Mouse (Mus musculus) NIH3T3 (cell line): ENCODE data around the gene Hexim1.
A peak's percentile ranks its signal among the peaks of the same experiment; 100 is the strongest.

ENCODE experiments used
- DNase-seq: peaks from one replicate; pipeline ENCODE4 v3.0.0-alpha.2; 2012; ENCODE audit warnings: low read depth

The Hexim1 gene

DNA sequence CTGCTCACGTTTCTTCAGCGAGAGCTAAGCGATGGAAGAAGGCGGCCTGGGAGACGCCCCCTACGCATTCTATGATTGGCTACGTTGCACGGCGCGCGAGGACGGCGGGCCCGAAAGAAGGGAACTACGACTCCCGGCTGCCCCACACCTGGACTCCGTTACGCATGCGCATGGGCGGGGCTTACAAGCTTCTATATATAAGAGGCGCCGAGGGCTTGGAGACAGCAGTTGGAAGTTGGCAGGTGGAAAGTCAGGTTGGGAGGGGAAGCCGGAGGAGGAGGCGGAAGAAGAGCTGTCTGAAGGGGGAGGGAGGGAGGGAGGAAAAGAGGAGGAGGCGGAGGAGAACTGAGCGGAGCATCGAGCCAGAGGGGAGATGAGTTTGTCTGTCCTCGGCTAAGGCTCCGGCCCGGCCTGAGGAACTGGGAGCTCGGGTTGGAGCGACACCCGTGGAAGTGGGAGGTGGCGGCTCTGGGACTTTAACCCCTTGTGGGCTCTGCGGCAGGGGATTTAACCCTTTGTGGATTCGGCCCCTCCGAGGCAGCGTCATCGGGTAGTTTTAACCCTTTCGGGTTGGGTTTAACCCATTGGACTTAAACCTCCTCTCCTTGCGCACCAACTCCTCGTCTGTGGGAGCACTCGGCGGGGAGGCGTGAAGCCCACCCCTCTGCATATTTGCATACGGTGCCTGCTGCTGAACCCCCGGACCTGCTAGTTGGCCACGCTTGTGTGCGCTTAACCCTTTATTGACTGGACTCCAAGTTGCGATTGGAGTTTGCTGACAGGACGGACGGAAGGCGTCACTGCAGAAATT is at the start of gene Hexim1:
Gene Hexim1, plus strand, starts transcription at position 224 of the 811 bp plus-strand sequence.
- DNase-seq, result peak; percentile 100

- no peak for DNase-seq
Observed at GRCm38 (mm10) chr11:103067051-103067361, 49.0 kb upstream of the Hexim1 start.

- DNase-seq, result peak; percentile 48
Observed at GRCm38 (mm10) chr11:103067457-103068001, 48.5 kb upstream of the Hexim1 start.

GRCm38 (mm10) chr11:103068272-103068671 is 47.8 kb upstream of the Hexim1 start:
- DNase-seq, result no peak

DNA sequence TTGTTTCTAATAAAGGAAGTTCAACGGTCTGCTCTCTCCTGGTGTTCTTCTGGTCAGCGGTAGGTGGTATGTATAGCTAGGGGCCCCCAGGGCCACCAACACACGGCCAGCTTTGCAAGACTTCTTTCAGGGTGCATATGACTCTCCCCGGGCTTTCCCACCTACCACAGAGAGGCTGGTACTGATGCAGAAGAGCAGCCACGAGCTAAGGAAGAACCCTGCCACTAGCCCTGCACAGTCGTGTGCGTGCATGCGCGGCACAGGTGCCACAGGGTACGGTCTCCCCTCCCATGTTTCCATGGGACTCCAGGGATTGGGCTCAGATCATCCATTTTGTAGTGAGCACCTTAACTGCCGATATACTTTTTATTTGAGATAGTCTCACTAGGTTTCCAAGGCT is 47.1 kb upstream of the Hexim1 start:
- no peak for DNase-seq

DNA sequence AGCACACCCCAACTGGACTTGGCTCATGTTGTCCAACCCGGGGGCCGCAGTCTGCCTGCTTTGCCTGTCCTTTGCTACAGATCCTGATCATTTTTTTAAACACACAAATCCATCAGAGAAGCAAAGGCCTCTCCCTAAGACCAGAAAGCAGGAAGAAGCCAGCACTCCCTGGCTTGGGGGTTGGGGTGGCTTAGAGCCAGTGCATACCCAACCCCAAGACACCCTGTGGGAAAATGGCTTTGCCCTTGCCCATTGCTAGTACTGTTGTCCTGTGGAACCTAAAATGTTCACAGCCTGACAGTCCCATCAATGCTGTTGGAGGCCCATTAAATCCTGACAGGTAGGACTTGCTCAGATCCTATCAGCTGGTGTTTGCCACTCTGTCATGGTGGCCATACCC is 46.3 kb upstream of the Hexim1 start:
- no peak for DNase-seq

DNA sequence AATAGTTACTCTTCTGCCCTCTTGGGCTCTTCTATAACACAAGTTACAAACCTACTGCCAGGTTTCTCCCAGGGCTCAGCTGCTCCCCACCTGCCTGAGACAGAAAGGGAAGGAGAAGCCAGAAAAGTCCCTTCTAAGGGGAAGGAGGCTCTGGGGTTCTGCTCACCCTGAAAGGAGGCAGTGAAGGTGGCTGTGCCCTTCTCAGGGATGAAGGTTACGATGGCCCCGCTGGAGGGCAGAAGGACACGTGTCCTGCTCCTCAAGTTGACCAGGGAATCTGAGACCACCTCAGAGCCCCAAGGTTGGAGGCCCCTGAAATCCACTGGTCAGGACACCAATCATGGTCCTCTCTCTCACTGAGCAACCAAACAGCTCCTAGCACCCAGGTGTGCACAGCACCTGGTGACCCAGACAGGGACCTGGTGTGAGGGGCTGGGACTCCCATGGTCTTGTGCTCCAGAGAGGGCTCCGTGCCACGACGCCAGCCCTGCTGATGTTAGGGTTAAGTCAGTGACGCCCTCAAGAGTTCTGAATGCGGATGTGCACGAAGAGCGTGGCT is 45.6 kb upstream of the Hexim1 start:
- DNase-seq, result no peak

GRCm38 (mm10) chr11:103073671-103074070 is 42.4 kb upstream of the Hexim1 start:
- DNase-seq, result no peak

DNA sequence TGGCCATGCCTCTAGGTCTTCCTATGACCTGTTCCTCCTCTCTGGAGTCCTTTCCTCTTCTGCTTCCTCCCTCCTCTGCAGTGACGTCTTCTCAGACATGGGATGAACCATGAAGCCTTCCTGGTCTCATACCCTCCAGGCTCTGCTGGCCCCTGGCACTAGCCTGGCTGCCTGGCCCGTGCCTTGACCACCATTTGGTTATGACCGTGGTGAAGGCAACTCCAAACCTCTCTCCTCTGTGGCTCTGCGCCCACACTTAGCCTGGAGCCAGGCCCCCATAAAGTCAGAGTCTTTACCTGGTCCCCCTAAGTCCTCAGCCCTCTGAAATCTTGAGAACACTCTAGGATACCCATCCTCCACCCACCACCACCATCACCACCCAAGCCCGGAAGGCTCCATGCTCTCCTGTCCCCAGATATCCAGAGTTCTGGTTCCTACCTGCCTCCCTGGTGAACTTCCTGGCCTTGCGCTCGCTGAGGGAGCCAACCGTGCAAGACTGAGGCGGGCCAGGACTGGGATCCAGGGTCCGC is 41.8 kb upstream of the Hexim1 start:
- DNase-seq, result no peak

DNA sequence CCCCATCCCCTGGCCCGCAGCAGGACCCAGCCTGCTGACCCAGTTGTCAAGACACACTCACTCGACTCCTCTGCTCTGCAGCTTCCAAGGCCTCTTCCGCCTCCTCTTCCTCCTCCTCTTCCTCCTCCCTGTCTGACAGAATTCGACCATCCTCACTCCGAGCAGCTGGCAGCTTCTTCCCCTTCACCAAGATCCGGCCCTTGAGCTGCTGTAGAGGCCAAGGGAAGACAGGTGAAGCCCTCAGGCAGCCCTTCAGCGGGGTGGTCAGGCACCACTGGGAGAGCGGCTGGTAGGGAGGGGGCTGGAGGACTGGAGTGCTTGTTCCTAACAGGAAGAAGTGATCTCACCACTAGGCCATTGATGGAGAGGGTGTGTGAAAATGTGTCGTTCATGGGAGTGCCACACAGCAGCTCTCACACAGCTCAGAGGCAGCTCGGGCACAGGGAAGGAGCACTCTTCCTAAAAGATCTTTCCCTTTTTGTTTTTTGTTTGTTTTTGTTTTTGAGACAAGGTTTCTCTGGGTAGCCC is 41.2 kb upstream of the Hexim1 start:
- DNase-seq, result no peak

GRCm38 (mm10) chr11:103076010-103076409 is 40.0 kb upstream of the Hexim1 start:
- no peak for DNase-seq

GRCm38 (mm10) chr11:103076581-103076980 is 39.5 kb upstream of the Hexim1 start:
- no peak for DNase-seq

DNA sequence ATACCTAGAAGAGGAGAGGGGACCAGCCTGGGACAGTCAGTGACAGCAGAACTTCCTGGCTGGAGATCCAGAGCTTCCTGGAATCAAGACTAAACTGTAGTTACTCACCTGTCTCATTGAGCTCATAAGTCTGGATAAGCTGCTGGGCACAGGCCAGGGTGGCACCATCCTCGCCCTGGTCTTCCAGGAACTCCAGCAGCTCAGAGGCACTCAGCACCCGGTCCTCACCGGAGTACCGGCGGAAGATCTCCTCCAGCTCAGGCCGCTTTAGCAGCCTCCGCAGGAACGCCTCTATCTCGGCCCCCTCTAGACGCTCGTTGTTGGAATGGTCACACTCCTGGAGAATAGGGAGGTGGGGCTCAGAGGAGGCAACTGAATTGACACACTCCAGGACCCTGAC is 37.9 kb upstream of the Hexim1 start:
- no peak for DNase-seq

DNA sequence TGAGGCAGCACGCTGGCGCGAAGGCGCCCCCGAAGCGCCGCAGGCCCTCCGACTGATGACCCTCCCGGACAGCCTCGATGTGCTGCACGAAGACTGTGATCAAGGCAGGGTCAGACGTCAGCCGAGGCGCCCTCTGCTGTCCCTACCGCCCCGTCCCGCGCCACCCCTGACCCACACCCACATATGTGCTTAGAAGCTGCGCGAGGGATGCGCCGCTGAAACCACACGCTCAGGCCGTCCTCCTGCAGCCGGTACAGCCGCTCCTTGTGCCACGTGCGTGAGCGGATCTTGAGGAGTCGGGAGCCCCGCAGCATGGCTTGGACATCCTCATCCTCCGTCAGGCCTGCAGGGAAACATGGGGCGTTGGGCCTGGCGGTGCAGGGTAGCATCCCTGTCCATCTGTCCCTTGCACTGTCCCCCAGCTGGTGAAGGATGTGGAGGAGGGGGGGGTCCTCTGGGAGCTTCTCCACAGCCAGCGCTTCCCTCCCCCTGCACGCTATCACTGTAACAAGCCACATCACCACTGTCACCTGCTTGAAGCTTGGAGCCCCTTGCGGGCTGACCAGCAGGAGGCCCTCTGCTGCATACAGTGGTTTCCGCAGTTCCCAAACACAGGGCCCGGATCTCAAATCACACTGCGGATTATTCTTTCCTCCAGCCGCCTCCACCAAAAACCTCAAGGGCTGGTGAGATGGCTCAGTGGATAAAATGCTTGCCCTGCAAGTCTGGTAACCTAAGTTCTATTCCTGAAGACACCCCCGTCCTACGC is 35.5 kb upstream of the Hexim1 start:
- DNase-seq, result no peak

DNA sequence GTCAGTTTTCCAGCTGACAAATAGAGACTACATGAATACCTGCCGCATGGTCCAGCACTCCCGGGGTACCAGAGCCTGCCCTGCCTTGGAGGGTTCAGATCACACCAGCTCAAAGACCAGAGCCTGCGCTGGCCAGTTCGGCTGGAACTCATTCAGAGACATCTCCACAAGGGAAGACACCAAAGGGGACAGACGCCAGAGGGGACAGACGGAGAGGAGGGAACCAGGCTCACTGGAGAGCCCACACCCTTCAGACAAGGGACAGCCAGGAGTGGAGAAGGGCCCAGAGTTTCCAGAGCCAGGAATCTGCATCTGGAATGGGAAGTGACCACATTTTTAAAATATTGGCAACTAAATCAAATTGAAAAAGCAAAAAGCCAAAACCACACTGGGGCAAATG is 34.4 kb upstream of the Hexim1 start:
- peak; percentile 47 for DNase-seq

DNA sequence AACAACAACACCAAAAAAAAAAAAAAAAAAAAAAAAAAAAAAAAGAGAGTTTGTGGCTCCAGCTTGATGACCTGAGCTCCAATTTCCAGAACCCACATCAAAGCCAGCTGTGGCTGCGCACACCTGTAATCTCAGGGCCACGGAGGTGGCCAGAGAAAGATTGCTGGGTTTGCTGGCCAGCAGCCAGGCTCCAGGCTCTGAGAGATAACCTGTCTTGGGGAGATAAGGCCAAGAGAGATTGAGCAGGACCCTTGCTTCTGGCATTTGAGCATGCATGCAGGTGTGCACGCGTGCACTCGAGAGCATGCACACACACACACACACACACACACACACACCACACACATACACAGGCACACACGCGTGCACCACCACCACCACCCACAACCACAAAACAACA is 22.7 kb upstream of the Hexim1 start:
- DNase-seq, result no peak

DNA sequence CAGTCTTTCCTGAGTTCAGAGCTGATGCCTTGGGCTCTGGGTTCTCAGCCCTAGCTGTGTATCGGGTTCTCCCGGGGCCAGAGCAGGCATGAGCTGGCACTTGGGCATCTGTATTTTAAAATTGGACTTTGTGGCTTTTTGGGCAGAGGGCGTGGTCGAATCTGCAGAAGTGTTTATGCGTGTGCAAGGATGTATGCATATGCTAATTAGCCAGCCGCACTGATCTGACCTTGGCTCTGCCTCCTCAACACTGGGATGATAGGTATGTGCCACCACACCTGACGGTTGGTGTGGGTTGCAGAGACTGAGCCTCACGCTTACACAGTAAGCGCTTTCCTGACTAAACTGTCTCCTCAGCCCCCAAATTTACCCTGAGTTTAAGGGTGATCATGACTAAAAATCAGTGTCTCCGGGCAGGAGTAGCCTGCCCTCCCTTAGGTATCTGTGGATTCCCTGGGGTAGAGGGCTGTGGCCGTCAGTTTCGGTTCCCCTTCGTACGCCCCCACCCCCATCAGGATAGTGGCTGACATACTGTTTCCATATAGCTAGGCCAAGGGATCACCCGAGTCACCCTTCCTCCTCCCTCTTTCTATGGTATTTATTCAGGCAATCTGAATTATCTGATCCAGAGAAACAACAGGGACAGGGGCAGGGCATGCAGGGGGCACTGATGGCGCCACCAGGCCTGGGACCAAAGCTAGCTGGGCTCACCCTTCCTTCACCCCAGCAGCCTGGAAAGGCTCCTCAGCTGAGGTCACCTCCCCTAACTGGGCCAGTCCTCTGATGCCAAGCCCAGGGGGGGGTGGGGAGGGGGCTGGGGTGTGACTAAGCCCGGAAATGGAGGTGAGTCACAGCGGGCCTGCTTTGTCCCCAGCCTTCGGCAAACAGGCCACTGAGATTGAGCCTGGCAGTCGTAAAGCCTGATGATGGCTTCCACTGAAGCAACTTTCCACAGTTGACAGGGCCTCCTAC is 21.9 kb upstream of the Hexim1 start:
- peak; percentile 81 for DNase-seq

DNA sequence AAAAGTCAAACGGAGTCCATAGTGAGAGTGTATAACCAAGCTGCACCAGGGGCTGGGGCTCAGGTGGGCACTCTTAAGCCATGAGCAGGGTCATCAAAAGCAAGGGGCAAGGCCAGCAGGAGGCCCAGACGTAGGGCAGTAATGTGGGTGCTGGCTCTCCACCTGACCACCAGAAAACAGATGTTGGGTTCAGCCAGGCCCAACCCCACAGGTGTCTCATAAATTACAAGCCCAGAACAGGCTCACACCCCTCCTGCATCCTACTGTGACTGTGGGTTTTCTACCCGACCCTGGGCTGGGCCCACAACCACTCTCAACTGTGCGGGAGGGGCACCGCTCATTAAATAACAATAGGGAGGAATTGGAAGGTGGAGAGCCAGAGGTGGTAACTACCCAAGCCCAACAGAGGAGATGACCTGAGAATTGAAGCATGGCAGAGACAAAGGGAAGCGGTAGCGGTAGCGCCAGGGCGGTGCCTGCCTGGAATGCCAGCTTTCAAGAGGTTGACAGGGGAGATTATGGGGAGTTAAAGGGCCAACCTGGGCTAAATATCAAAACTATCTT is 20.8 kb upstream of the Hexim1 start:
- DNase-seq, result no peak

- no peak for DNase-seq
Observed at GRCm38 (mm10) chr11:103095801-103096200, 20.2 kb upstream of the Hexim1 start.

DNA sequence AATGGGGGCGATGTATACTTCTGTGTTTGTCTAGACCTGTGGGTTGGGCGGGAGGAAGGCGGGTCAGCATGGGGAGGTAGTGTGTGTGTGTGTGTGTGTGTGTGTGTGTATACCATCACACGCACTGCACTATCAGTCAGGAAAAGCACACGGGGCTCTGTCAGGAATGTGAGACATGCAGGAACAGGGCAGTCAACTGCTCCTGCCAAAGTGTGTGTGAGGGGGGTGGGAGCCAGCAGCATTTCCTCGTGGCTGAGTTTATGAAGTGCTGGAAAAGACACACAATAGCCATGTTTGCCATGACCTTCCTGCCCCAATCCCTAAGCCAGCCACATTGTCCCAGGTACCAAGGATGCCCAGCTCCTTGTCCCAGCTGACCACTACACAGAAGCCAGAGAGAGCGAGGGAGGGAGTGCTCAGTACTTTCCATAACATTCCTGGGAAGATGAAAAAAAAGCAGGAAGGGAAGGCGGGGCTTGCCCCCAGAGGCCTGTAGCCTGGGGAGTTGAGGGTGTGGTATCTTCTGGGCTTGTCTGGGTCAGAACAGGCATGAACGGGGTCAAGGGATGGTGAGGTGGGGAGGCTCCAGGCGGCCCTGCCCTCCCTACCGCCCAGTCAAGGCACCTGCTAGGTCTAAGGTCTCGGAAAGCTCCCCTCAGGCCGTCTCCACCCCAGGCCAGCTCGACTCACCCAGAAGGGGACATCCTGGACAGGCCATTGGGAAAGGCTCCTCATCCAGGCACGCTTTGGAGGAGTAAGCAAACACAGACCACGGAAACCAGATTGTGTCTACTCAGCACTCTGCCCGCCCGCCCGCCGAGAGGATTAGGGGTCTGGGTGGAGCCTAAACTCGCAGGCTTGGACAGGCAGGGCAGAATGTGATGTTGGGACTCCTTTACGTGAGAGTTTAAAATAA is 18.8 kb upstream of the Hexim1 start:
- peak; percentile 43 for DNase-seq
